Mouse (Mus musculus) c-Kit-positive CD71-positive TER-119-positive erythroid progenitor cells, embryonic 14.5 days (primary cell): ENCODE results near the gene Arhgap42.

ENCODE experiments used
- DNase-seq: peaks from one replicate; pipeline ENCODE4 v3.0.0-alpha.2; 2013; ENCODE audit warnings: low spot score

Arhgap42 gene

GRCm38 (mm10) chr9:9027445-9027844 lies 211.5 kb downstream of the Arhgap42 start:
- DNase-seq: no peak

GRCm38 (mm10) chr9:9015108-9015507 lies 223.8 kb downstream of the Arhgap42 start:
- no peak for DNase-seq

- no peak for DNase-seq
Observed at GRCm38 (mm10) chr9:9001170-9001569, 237.7 kb downstream of the Arhgap42 start.

GRCm38 (mm10) chr9:8996494-8996893 lies 242.4 kb downstream of the Arhgap42 start:
- no peak for DNase-seq

GRCm38 (mm10) chr9:8982315-8982714 lies 256.6 kb downstream of the Arhgap42 start:
- DNase-seq: no peak

GRCm38 (mm10) chr9:8977775-8978174 lies 261.1 kb downstream of the Arhgap42 start:
- DNase-seq: no peak

- DNase-seq: no peak
Observed at GRCm38 (mm10) chr9:8971491-8971890, 267.4 kb downstream of the Arhgap42 start, which contains the start of gene Gm16485. Gene Gm16485, plus strand, starts transcription at chr9:8971791.

GRCm38 (mm10) chr9:8970240-8970639 lies 268.7 kb downstream of the Arhgap42 start:
- no peak for DNase-seq

- DNase-seq: peak; percentile 1
Observed at GRCm38 (mm10) chr9:8964512-8965133, 274.3 kb downstream of the Arhgap42 start.

GRCm38 (mm10) chr9:8953306-8953705 lies 285.6 kb downstream of the Arhgap42 start:
- no peak for DNase-seq
